ENCODE assay signal across 14 mouse cellular contexts in the genomic region with DNA sequence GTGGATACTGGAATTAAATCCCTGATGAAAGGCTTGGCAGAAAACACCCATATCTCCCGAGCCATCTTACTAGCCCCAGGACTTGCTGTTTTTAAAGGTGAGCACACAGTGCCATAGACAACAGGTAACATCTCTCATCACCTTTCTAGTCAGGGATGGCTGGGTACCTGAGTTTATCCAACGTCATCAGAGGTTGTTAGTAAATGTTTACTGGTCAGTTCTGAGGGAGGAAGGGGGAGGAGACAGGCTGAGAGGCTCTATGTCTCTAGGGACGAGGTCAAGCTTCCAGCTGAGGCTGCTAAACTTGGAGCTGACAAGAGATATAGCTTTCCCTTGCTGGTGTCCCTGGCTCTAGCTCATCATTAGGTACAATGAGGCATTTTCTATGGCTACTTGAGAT. TPM values are rescaled to one million over a fixed set of nuclear protein-coding genes. Genes with fewer than 3 reads are reported as not detected.
DNase-seq lines count a peak whose midpoint lies in the region; ATAC-seq and TF ChIP-seq lines count a peak whose summit lies in the region.
"Had no signal": no experiment of that assay in that cellular context is flagged by ENCODE, and none has a peak within 500 bp of the region (broad histone marks: within the 10 kb centered on the region; RNA-seq: fewer than 3 reads in every experiment).

No protein-coding gene starts in this region.

- peak overlapping the region; percentile 32; the same call in 1 of the 2 replicates for H3K27ac ChIP-seq in layer of hippocampus, adult 2 months
- peak overlapping the region; percentile 76 for H3K27ac ChIP-seq in brown adipose tissue, adult 24 weeks (replicated peaks; ENCODE audit: low read depth, low read length)
- H3K27ac ChIP-seq in heart, embryonic 12.5 days (ENCODE audit: poor library complexity, severe bottlenecking) = peak overlapping the region; percentile 58; the same call in 1 of the 2 replicates
- H3K27ac ChIP-seq: forebrain, embryonic 13.5 days; hindbrain, embryonic 15.5 days had no signal

- WGBS in heart, embryonic 12.5 days = 39% methylated on average over 3 of the region's 3 CpGs

- TF ChIP-seq CTCF in layer of hippocampus, adult 2 months (conservative IDR thresholded peaks at IDR 0.05) = no peak

- no peaks in the 10 kb centered on the region for H3K27me3 ChIP-seq in heart, embryonic 12.5 days (replicated peaks)
- H3K27me3 ChIP-seq: forebrain, embryonic 13.5 days; hindbrain, embryonic 15.5 days; Patski had no signal

- H3K4me3 ChIP-seq in layer of hippocampus, adult 2 months = no peak overlapping the region
- no peak overlapping the region for H3K4me3 ChIP-seq in brown adipose tissue, adult 24 weeks (ENCODE audit: insufficient read depth, low read depth, low read length)
- H3K4me3 ChIP-seq in heart, embryonic 12.5 days = no peak overlapping the region
- H3K4me3 ChIP-seq: forebrain, embryonic 13.5 days; hindbrain, embryonic 15.5 days had no signal

- H3K9me3 ChIP-seq in heart, embryonic 12.5 days (replicated peaks) = peaks cover 6% of the 10 kb centered on the region; the same call in 1 of the 2 replicates
- H3K9me3 ChIP-seq: hindbrain, embryonic 15.5 days had no signal

- H3K4me1 ChIP-seq in brown adipose tissue, adult 24 weeks (ENCODE audit: control insufficient read depth, insufficient read depth, insufficient read length, low read length) = peaks cover 21% of the 10 kb centered on the region
- peaks cover 20% of the 10 kb centered on the region for H3K4me1 ChIP-seq in heart, embryonic 12.5 days (replicated peaks)
- H3K4me1 ChIP-seq: forebrain, embryonic 13.5 days; hindbrain, embryonic 15.5 days had no signal

- no peak for ATAC-seq in heart, embryonic 12.5 days (ENCODE audit: insufficient number of reproducible peaks, low FRiP score)
- no peak for ATAC-seq in frontal cortex, adult (ENCODE audit: low TSS enrichment)
- ATAC-seq: forebrain, embryonic 13.5 days had no signal

- H3K36me3 ChIP-seq in heart, embryonic 12.5 days = peaks cover 53% of the 10 kb centered on the region

- DNase-seq in layer of hippocampus, adult 2 months (ENCODE audit: low spot score in 2 of 2) = no peak
- no peak for DNase-seq in layer of hippocampus, adult 9-11 months
- DNase-seq in kidney, adult 8-10 months = peak; percentile 34 to 47
- no peak for DNase-seq in ovary, postnatal 10 days (ENCODE audit: low spot score)
- no peak for DNase-seq in spleen, postnatal 36 days (ENCODE audit: low spot score in 2 of 2)
- DNase-seq: cerebellum, postnatal 14 days; gastrocnemius, postnatal 10 days; right cerebral cortex, postnatal 14 days had no signal

- H3K9ac ChIP-seq in heart, embryonic 12.5 days = no peak overlapping the region
- H3K9ac ChIP-seq: forebrain, embryonic 13.5 days; hindbrain, embryonic 15.5 days had no signal

- H3K4me2 ChIP-seq in heart, embryonic 12.5 days = no peak overlapping the region
- H3K4me2 ChIP-seq: forebrain, embryonic 13.5 days; hindbrain, embryonic 15.5 days had no signal

RNA-seq across cellular contexts. Expression of a gene that starts 41.7 kb away (rescaled TPM):
- total RNA-seq in layer of hippocampus, adult 2 months (2021) = 10 to 100 TPM; 13.0 to 17.4 TPM
- 39.7 and 40.3 TPM in 2 replicates for polyA plus RNA-seq in brown adipose tissue, adult 24 weeks (2012; ENCODE audit: insufficient read depth, insufficient read length, missing spikeins)
- polyA plus RNA-seq in heart, embryonic 12.5 days (2016; fragmentation: Nextera tagmentation; extraction: Ambion mirVana) = 15.9 and 18.2 TPM in 2 replicates

Comparison
In these comparisons a context has a peak if more than half of its experiments do, and no peak if none do; other contexts are left out.
1. DNase-seq: peak in kidney, adult 8-10 months (2 of 2); none in layer of hippocampus, adult 2 months (0 of 2), layer of hippocampus, adult 9-11 months (single experiment), ovary, postnatal 10 days (single experiment) and spleen, postnatal 36 days (0 of 2).
2. Peak in every context shown above with its lines, with median percentiles within 50 percentile points of each other: H3K27ac ChIP-seq.